Mouse (Mus musculus): ENCODE results near the gene Slc5a11. TPM values are rescaled to one million over a fixed set of nuclear protein-coding genes. Genes with fewer than 3 reads are reported as not detected.
A peak's percentile ranks its signal among the peaks of the same experiment; 100 is the strongest.

Slc5a11 gene
- 1 to 10 TPM in 3 of 4 experiments, under 1 TPM in 1; 0.62 to 3.3 (median 1.3) TPM for total RNA-seq (2022)

DNA sequence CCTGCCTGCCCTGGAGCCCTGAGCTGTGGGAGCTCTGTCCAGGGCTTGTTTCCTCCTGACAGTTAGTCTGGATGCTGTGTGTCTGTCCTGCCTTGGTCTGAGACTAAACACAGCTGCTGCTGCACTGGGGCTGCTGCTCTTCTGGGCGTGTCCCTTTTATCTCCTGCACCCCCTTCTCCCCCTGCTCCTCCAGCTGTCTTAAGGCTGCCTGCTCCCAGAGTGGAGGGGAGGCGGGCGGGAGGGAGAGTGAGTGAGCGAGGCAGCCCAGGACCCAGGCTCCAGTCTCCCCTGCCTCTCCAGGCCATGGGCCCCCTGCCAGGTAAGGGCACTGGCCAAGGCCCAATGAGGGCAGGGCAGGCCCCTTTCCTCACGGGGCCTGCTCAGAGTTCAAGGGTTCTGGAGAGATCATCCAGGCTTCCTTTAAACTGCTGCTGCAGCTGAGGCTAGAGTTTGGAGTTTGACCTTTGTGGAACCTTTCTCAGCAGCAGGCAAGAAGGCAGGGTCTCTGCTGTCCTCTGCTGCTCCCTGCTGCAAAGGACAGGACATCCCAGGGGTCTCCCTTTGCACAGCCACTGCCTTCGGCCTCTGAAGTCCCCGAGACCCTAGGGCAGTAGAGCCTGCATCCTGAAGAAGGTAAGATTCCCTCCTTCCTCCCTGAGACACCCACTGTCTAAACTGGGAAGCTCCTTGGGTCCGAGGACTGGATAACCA lies at the start of gene Slc5a11:
Slc5a11 (plus strand) TSS at position 416 of the 711 bp plus-strand sequence.
- DNase-seq (ENCODE audit: low spot score in 2 of 2) = no peak

GRCm38 (mm10) chr7:123167436-123167835 lies 47.1 kb upstream of the Slc5a11 start:
- no peak for DNase-seq (ENCODE audit: low spot score in 2 of 2)

DNA sequence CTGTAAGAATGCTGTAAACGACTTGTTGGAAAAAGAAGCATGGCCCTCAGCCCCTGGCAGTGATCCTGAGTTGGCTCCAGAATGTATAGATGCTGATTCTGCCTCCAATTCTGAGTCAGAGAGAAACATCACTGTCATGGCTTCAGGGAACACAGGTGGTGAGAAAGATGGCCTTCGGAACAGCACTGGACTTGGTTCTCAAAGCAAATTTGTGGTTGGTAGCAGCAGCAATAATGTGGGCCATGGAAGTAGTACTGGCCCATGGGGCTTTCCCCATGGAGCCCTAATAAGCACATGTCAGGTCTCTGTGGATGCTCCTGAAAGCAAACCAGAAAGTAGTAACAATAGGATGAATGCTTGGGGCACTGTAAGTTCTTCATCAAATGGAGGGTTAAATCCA lies 45.0 kb upstream of the Slc5a11 start:
- no peak for DNase-seq (ENCODE audit: low spot score in 2 of 2)

- no peak for DNase-seq (ENCODE audit: low spot score in 2 of 2)
Observed at GRCm38 (mm10) chr7:123172101-123172500, 42.5 kb upstream of the Slc5a11 start.

DNA sequence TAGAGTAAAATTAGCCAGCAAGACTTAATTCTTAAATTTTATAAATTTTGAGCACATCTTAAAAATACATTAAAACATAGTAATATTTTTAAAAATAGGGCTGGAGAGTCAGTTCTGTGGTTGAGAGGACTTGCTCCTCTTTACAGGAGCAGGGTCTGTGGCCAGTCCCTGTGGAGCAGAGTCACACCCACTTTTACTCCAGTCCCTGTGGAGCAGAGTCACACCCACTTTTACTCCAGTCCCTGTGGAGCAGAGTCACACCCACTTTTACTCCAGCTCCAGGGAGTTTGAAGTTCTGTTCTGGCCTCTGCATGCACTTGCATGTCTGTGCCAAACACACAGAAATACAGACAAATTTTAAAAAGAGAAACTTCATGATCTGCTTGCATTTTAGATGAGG lies 37.4 kb upstream of the Slc5a11 start:
- DNase-seq (ENCODE audit: low spot score in 2 of 2) = no peak

DNA sequence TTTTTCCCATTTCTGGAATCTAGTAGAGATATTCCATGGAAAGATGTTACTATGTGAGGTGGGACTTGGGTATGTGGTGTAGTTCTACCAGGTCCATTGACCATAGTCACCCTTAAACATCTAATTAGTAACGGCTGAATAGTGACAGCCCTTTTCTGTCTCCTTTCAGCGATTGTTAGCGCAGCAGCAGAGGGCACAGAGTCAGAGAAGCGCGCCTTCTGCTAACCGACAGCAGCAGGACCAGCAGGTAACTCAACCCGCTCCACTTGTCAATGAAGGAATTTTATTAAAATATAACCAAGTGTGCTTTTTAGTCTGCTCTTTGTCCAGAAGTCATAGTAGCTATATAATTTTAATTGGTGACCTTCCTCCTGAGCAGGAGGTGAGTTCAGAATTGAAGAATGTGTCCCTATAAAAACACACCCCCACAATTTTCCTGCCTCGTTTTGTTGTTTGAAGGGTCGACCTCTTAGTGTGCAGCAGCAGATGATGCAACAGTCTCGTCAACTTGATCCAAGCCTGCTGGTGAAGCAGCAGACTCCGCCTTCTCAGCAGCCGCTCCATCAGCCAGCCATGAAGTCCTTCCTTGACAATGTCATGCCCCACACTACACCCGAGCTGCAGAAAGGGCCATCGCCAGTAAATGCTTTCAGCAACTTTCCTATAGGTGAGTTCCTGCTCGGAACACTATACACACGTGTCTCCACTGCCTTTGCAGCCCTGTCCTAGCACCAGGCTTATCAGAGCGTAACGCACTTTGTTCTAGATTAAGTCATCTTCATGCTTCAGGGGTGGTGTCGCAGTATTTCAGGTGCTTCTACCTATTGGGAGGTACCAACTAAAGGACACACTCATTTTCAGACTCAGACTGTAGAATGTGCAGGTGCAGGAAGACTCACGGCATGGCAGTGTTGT lies 32.5 kb upstream of the Slc5a11 start:
- no peak for DNase-seq (ENCODE audit: low spot score in 2 of 2)

DNA sequence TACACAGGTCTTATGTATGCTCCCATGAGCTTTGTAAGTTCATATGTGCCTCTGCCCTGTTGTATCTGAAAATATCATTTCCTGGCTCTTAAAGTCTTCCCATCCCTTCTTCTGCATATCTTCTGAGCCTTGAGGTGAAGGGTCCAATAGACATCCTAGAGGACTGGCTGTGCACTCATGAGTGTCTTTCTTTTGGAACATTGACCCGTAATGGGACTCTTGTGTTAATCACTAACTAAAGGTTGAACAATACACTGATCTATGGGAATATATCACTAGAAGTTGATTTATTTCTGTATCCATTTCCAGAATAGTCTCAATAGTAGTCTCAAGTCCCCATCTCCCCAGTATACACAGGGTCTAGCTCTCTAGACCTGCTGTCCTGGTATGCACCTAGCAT lies 29.7 kb upstream of the Slc5a11 start:
- no peak for DNase-seq (ENCODE audit: low spot score in 2 of 2)

- DNase-seq (ENCODE audit: low spot score in 2 of 2) = no peak
Observed at GRCm38 (mm10) chr7:123186463-123186862, 28.1 kb upstream of the Slc5a11 start.

DNA sequence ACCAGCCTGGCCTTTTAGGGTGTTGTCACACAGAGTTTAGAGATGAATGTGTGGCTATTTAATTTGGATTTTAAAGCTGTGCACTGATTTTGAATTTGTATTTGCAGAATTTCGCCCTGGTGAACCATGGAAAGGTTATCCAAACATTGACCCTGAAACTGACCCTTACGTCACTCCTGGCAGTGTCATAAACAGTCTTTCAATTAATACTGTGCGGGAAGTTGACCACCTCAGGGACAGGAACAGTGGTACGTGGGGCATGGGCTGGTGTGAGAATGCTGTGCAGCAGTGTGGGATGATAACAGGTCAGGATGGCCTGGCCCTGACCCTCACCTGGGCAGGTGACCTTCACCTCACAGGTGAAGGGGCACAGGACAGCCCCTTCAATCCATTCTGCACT lies 27.3 kb upstream of the Slc5a11 start:
- DNase-seq (ENCODE audit: low spot score in 2 of 2) = no peak

DNA sequence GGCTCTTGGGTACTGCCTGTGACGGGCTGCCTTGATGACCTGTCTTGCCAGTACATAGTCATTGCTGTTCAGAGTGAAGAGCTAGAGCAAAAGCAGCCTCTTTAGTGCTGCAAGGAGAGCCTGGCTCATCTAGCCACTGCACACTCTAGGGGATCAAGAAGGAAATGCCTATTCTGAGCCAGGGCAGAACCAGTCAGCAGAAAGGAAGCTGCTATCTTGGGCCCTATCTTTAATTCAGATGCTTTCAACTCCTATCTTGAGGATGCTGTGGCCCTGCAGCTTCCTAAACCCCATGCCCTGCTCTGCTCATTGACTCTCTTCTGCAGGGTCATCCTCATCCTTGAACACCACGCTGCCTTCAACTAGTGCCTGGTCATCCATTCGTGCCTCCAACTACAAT lies 26.1 kb upstream of the Slc5a11 start:
- DNase-seq (ENCODE audit: low spot score in 2 of 2) = no peak

- DNase-seq (ENCODE audit: low spot score in 2 of 2) = no peak
Observed at GRCm38 (mm10) chr7:123189762-123190161, 24.8 kb upstream of the Slc5a11 start.

DNA sequence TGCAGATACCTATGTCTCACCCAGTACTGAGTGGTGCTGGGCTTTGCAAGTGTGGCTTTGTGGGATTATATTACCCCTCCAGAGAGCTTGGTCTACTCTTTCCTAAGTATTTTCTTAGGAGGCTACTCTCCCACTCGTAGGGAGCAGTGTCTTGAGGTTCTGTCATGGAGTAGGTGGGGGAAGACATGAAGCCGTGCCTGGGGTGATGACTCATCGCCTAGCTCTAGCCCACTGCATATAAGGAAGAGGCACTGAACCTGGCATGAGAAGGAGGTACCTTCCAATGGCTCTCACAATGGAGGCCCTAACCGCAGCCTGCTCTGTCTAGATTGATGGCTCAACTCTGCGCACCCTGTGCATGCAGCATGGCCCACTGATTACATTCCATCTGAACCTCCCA lies 22.8 kb upstream of the Slc5a11 start:
- no peak for DNase-seq (ENCODE audit: low spot score in 2 of 2)

GRCm38 (mm10) chr7:123193201-123193600 lies 21.4 kb upstream of the Slc5a11 start:
- no peak for DNase-seq (ENCODE audit: low spot score in 2 of 2)

DNA sequence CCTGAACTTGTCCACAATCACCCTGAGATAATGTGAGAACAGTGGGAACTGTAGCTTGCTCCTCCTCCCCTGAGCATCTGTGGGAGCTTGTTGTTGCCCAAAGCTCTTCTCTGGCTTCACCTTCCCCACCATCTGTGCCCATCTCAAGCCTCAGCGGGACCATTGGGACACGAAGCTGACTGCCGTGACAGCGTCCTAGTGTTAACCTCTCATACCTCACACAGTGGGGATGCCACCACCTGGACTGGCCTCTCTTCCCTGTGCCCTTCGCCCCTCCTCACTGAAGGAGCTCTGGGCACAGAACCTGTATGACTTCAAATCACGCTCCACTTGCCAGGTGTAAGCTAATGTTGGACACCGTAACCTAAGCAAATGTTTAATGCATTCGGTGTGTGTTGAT lies 19.9 kb upstream of the Slc5a11 start:
- no peak for DNase-seq (ENCODE audit: low spot score in 2 of 2)

DNA sequence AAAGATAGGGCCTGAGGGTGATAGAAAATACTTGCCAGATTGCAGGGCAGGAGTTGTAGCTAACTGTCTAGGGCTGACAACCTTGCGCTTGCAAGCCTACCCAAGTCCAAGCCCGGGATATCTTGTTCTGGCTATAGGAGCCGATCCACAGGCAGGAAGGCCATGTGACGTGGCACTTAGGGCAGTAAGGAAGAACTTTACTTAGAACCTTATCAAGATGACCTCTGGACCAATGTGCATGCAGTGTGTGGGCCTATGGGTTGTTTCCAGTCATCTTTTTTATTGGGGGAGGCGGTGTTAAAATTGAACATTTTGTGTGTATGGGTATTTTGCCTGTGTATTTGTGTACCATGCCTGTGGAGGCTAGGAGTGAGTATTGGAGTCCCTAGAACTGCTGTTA lies 18.1 kb upstream of the Slc5a11 start:
- DNase-seq (ENCODE audit: low spot score in 2 of 2) = no peak

GRCm38 (mm10) chr7:123198695-123199094 lies 15.9 kb upstream of the Slc5a11 start:
- no peak for DNase-seq (ENCODE audit: low spot score in 2 of 2)

GRCm38 (mm10) chr7:123199151-123199550 lies 15.4 kb upstream of the Slc5a11 start:
- DNase-seq (ENCODE audit: low spot score in 2 of 2) = no peak

- no peak for DNase-seq (ENCODE audit: low spot score in 2 of 2)
Observed at GRCm38 (mm10) chr7:123199656-123200206, 14.8 kb upstream of the Slc5a11 start.

DNA sequence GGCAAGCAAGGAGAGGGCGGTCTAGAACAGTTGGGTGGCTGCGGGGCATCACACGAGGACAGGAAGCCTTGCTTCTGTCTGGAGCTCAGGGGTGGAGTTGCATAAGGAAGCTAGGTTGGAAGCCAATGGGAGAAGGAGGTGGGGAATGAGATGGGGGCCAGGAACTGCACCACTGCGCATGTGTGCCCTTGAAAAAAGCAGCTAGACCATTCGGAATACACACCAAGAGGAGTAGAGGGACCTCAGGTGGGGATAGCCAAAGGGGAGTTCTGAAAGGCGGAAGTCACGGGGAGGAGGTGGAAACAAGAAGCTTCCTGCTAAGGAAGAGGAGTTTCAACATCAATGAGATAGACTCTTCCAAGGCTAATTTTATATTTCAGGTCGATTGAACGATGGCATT lies 13.9 kb upstream of the Slc5a11 start:
- DNase-seq (ENCODE audit: low spot score in 2 of 2) = no peak

- peak in 1 of 2 experiments; percentile 56 for DNase-seq (ENCODE audit: low spot score in 2 of 2)
Observed at GRCm38 (mm10) chr7:123205261-123205660, 9.3 kb upstream of the Slc5a11 start.

DNA sequence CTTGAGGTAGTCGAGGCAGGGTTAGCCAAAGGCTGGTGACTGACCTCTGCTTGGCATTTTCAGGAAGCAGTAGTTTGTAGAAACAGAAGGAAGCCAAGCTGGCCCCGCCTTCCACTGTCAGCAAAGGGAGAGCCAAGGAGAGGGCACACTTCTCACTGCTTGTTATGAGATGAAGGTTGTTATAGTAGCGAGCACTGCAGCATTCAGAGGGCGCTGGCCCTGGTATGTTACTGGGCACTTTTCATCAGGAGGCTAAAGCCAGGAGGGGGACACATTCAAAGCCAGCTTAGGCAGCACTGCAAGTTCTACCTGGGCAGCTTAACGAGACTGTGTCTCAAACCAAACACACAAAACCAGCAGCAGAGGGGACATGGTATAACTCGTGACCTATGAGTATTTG lies 7.0 kb upstream of the Slc5a11 start:
- no peak for DNase-seq (ENCODE audit: low spot score in 2 of 2)

GRCm38 (mm10) chr7:123209864-123210263 lies 4.7 kb upstream of the Slc5a11 start:
- DNase-seq (ENCODE audit: low spot score in 2 of 2) = no peak

All from layer of hippocampus, adult 8-10 months (tissue).